Mouse (Mus musculus) embryo, embryonic 10 days (tissue): ENCODE data around the gene Pigl.

Experiments used
- DNase-seq: peaks from one replicate; pipeline ENCODE4 v3.0.0-alpha.2; 2015; ENCODE audit warnings: low spot score

Pigl gene

DNA sequence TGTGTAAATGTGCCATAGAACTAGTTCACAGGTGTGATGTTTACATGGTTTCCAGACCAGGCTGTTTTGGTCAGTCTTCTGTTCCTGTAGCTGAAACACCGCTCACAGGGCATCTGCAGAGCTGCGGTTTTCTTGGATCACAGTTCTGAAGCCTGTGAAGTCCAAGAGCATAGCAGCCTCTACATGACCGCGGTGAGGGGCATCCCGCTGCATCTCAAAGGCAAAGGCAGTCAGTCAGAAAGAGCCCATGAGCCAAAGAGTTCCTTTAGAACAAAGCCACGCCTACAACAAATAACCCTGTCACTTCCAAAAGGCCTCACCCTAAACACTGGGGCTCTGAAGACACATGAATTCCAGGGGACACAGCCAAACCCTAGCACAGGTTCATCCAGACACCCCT lies 55.1 kb downstream of the Pigl start:
- no peak for DNase-seq

DNA sequence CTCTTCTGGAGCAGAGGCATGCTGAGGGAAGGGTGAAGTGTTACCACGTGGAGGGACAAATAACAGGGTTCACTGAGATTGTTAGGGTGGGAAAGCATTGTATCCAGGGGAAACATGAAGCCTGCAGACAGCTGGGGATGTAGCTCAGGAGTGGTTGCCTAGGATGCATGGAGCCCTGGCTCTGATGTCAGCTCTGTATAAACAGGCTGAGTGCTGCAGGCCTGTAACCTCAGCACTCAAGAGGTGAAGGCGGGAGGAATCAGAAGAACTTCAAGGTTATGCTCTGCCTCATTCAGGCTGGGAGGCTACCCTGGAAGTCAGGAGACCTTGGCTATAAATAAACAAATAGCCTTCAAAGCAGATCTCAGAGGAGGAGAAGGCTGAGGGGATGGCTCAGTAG lies 60.7 kb downstream of the Pigl start:
- peak; percentile 65 for DNase-seq

DNA sequence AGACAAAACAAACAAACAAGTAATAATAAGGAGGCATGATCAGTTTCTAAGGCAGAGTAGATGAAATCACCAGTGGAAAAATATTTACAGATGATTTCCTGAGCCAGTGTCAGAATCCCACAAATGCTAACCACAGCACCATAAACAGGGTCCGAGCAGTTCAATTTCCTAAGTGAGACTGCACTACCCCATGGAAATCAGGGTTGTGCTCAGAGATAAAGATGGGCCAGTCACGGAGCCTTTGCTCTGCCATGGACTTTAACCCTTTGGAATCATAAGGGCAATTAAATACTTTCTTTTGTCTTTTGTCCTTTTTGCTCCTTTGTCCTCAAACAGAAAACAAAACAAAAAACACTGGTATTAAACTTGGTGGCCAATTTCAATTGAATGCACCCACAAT lies 64.0 kb downstream of the Pigl start:
- DNase-seq = no peak

DNA sequence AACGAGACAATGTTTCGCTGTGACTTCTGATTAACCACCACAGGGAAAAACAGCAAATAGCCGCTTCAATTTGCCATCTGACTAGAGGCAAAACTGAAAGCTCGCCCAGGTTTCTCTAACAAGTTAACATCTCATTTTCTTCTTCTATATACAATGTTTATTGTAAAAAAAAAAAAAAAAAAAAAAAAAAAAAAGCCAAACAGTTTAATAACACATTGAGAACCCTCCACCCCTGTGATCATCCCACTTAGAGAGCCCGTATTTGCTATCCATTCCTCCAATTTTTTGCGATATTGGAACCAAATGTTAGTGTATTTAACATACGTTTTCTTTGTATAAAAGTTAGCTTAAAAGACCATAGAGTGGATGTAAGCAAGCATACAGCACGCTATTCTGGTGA lies 78.8 kb downstream of the Pigl start:
- DNase-seq = no peak

DNA sequence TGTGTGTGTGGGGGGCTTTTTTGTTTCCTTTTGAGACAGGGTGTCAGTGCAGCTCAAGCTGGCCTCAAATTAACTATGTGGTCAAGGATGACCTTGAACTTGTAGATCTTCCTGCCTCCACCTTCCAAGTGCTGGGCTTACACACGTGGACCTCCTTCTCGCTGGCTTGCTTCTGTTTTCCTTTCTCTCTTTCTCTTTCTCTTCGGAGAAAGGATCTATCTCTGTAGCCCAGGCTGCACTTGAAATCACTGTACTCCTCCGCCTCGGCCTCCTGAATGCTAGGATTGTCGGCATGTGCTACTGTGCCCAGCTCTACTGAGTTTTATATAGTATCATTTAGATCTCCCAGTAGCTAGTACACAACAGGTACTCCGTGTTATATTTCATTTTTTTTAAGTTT lies 79.3 kb downstream of the Pigl start:
- DNase-seq = peak; percentile 20

DNA sequence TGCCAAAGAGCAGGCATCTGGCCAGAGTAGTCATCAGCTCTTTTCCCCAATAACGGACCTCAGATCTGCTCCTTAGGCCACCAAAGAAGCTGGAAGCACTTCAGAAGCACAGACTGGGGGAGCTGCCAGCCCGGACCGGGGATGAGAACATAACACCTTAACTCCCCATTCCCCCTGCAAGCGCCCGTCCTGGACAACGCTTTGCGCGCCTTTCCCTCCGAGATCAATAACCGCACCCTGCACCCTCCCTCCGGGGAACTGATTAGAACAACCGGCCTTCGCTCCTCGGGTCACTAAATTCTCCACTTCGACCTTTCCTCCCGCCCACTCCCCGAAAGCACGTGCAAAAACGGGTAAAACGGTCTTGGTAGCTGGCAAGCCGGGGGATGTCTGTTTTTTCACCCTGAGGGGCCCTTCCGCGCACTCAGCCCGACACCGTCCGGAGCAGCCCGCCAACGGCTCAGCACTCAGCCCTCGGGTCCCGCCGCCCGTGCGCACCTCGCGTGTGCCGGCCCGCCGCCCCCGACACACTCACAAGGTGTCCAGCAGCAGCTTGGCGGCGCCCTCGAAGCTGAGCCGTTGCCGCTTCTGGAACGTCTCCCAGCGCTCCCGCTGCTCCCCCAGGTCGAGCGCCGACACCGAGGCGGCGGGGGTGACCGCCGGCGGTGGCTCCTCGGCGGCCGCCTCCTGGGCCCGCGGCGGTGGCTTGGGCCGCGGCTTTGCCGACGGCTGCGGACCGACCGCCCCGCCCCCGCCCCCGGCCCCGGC lies 80.2 kb downstream of the Pigl start:
- DNase-seq = peak; percentile 68

DNA sequence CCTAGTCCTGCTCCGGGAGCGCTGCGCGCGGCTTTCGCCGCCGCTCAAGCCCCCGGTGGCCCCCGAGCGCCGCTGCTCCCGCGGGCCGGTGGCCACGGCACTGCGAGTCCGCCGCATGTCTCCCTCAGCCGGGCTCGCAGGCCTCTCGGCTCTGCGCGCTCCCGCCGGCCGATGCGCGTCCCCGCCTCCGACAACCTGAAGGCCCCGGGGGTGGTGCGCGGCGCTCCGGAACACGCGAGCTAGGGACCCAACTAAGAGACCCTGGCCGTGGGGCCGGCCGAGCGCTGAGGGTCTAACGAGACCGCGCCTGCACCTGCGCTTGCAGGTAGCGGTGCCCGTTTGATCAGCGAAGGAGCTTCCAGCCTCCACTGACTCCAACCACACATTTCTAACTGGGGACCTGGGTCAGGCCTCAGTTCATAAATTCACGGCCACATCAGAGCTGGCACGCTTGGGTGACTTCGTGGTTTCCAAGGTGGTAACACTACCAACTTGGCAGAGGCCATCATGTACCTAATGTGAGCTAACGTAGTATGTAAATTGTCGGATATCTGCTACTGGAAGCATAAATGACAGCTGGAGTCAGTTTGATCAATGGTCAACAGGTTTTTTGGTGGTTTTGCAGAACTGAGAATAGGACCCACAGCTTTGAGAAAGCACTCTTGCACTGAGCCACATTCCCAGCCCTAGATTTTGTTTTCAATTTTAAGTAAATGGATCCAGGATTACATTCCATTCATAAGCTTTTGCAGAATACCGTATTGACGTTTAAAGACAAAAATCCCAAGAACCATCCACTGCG lies 81.0 kb downstream of the Pigl start, which contains the start of gene Cenpv:
Gene Cenpv, minus strand, starts transcription at position 173 of the 802 bp plus-strand sequence.
- DNase-seq = peak; percentile 78

DNA sequence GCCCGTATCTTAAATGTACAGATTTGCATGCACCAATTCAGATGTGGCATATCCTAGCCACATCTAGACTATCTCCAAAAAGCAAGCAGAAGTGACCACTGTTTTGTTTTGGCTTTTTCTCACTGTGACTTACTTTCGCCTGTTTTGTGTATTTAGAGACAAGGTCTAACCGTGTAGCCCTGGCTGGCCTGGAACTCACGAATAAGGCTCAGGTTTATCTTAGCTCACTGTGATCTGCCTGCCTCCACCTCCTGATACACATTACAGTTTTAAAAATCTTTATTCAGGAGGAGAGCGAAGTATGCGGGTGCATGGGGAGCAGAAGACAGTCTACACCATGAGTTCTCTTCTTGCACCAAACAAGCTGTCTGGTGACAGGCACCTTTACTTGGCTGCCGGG lies 81.9 kb downstream of the Pigl start:
- DNase-seq = no peak

DNA sequence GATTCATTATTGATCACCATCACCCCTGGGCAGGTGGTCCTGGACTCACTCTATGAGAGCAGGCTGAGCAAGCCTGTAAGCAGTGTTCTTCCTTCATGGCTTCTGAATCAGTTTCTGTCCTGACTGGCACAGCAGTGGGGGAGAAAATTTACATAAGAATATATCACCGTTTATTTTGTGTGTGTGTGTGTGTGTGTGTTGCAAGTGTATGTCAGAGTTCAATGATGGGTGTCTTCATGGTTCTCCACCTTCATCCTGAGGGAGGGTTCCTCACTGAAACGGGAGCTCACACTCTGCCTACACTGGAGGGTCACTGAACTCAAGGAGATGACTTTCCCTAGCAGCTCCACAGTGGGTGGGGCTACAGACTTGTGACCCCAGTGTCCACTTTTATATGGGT lies 82.7 kb downstream of the Pigl start:
- no peak for DNase-seq

DNA sequence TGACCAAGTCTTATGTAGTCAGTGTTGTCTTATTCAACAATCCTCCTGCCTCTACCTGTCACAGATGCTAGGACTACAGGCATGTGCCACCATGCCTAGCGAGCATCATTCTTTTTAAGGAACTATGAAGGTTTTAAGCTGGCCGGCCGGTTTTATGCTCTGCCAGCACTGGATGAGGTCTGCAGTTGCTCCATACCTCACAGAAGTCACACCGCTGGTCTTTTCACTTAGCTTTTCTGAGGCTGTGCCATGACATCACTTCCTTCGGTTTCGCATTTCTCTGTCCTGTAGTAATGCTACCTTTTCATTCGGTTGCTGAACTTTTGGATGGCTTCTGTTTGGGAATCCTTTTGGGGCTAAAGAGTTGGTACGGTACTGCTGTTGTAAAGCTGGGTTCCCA lies 83.3 kb downstream of the Pigl start:
- DNase-seq = no peak

DNA sequence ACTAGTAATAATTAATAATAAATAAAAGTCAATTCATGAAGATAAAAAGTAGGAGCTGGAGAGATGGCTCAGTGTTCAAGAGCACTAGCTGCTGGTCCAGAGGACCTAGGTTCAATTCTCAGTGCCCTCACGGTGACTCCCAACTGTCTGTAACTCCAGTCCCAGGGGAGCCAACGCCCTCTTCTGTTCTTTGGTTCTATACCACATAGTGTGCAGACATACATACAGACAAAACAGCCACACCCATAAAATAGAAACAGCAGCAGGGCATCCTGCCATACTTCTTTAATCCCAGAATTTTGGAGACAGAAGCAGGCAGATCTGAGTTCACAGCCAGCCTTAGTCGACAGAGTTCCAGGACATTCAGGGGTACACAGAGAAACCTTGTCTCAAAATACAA lies 85.7 kb downstream of the Pigl start:
- no peak for DNase-seq

DNA sequence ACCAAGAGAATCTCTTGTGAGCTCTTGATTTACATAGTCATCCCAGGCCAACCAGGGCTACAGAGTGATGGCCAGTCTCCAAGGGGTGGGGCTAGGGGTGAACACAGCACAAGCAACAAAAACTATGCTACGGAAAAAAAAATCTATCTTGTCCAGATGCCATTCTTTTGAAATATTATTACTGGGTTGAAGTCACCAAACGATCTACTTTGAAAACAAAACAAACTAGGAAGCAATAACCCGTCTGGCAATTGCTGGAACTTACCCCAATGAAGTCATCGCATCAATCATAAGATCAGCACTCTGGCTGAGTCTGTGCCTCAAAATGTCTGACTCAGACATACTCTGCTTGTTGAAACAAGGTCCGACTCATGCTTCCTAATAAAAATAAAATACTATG lies 91.5 kb downstream of the Pigl start:
- DNase-seq = peak; percentile 54

DNA sequence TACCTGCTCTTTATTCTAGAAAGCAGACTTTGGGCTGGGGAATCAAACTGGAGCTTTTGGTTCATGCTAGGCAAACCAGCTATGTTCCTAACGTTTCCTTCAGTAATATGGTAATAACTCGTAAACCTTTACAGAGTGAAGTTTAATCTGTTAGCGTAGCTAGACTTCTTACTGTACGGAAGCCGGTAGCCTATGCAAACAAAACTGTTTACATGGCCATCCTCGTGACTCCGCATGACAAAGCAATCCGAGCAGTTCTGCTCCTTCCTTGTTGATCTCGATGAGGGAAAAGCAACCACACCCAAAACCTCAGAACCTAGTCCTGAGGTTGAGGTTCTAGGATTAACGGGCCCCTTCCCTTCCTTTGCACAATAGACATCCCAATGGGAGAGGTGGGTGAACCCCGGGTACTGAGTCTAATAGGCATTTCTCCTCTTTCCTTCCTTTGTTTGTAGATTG lies 92.0 kb downstream of the Pigl start:
- peak; percentile 70 for DNase-seq

DNA sequence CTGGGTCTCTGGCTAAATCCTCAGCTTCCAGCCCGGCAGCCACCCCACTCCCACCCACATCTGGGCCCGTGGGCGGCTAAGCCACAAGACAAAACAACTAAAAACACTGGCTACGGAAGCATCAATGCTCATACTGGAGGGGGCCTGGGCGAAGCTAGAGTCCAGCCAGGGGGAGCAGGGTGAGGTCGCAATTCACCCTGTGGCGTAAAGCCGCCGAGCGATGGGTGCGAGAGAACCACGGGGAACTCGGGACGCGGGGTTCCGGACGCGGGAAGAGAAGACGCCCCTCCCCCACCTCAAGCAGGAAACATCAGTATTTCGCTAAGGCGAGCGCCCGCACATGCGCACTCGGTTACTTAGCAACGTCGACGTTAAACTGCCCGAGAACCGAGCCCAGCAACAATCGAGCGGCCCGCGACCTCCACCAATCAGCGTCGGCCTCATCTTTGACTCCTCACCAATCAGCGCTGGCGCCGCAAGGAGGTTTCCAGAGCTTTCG lies 92.5 kb downstream of the Pigl start, which contains the start of gene Ubb:
Gene Ubb, plus strand, starts transcription at position 445 of the 499 bp plus-strand sequence.
- DNase-seq = peak; percentile 100

DNA sequence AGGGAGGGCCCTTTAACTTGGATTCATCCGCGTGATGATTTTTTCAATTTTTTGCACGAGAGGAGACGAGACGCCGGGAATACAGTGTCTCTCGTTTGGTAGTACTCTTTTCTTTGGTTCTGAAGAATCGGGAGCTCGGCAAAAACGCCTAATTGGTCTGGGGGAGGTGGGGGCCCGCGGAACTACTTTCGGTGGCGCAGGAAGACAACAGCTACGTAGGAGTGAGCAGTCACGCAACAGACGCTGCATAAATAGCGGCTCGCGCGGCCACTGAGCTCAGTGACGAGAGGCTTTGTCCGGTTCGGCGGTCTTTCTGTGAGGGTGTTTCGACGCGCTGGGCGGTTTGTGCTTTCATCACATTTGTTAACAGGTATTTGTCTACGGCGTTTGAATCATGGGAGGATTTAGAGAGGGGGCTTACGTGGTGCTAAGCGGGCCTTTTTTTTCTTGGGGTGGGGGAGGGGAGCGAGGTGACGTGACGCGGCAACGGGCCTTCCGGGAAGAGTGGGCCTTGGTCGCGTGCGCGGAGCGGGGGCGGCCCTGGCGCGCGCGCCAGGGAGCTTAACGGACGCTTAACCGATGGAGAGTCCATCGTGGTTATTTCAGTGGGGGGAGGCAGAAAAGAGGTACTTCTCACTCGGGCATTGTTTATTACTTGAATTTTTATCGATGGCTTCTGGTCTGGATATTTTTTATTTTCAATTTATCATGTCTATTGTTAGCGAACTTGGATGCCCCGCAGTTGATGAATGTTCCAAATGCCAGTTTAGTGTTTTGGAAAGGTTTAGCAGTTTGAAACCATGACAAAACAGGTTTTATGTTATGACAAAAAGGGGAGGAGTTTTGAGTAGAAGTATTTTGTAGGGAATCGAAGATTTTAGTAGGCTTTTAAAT lies 93.2 kb downstream of the Pigl start:
- peak; percentile 96 for DNase-seq

DNA sequence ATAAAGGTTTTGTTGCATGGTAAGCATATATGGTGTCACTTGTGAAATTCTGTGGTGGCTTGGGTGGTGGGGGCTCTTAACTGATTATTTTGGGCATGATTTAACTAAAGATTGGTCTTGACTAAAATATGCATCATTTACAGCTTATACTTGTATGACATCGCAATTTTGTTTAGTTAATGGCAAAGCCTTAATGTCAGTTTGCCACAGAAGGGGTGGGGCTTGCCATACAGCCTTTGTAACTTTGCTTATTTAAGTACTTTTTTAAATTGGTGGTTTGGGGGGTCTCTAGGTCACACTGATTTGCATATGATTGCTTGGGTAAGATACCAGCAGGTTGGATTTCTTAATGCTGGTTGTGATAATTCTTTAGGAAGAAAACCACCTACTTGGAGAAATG lies 94.9 kb downstream of the Pigl start:
- no peak for DNase-seq

DNA sequence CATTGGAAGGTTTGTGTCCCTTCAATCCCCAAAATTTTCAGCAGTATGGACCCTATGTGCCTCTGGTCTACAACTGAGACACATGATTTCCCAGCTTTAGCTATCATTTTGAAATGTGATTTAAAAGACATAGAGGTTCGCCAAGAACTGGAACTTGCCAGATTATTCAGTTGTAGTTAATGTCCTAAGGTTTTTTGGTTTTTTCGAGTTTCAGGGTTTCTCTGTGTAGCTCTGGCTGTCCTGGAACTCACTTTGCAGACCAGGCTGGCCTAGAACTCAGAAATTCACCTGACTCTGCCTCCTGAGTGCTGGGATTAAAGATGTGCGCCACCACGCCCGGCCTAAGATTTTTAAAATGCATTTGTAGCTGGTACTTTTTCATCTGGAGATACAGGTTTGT lies 95.4 kb downstream of the Pigl start:
- no peak for DNase-seq

DNA sequence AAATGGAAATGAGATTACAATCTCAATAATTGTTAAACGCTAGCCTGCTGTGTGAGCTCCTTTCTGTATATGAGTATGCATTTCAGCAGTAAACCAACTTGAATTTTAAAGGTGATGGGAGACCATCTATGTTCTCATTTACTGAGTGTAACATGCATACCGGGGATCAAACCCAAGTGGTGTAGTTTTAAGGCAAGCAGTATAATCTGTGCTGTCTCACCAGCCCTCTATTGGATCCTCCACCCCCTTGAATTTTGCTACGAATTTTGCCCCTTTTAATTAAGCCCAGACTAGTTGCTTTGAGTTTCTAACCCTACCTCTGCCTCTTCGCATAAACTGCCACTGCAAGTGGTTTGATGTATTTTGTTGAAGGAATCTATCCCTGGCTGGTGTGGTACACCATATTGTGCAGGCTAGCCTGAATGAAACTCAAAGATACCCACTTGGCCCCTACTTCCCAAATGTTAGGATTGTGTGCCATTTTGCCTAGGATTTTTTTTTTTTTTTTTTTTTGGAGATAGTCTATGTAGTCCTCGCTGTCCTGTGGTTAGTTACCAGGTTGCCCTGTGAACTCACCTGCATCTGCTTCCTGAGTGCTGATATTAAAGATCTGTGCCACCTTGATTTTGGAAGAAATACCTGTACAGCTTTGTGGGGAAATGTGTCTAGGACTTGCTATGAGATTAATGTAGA lies 96.0 kb downstream of the Pigl start:
- no peak for DNase-seq

DNA sequence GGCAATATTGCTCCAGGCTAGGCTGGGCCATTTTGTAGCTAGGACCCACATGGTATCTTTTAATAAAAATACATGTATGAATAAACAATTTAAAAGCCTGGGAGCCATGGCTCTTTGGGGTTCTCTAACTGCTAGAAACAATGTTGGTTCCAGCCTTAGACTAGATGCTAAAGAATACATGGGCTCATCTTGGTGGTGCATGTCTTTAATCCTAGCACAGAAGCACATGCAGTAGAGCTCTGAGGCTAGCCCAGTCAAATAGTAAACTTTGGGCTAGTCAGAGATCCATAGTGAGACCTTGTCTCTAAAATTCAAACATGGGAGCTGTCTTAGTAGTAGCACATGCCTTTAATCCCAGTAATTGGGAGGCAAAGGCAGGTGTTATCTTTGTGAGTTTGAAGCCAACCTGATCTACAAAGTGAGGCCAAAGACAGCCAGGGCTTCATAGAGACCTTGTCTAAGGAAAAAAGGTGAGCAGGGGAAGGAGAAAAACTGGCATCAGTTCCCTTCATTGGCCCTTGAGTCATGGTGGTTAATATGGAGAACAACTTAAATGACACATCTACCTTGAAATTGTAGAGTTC lies 96.8 kb downstream of the Pigl start:
- DNase-seq = no peak

DNA sequence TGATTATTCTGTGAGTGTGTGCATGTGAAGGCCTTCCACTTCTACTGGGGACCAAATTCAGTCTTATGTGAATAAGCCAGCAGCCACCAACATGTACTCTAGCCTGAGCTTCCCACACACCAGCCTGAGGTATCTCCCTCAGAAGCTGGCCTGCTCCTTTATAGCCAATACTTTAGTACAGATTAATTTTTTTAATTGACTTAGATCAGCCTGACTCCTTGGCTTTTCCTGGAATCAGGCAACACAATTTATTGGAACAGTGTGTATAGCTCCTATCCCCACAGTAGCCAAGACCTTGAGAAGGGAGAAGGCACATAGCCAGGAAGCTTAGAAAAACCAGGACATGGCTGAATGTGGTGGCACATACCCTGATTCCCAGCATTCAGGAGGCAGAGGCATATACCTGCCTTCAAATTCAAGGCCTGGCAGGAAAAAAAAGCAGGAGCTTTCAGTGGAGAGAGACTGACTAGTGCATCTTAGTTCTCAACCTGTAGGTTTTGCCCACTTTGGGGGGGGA lies 97.7 kb downstream of the Pigl start:
- DNase-seq = no peak

DNA sequence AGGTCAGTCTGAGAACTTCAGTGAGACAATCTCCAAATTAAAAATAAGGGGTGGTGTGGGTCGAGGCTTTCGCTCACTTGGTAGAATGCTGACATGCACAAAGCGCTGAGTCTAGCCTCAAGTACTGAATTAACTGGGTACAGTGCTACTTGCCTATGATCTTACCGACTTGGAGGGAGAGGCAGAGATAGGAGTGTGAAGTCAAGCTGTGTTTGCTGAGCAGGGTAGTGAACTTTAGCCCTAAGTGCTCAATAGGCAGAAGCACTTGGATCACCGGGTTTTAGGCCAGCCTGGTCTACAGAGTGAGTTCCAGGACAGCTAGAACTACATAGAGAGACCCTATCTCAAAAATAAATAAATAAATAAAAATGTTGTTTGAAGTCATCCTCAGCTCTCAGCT lies 98.9 kb downstream of the Pigl start:
- DNase-seq = no peak
